Mouse (Mus musculus): ENCODE measurements around the gene Scyl2.

DNA sequence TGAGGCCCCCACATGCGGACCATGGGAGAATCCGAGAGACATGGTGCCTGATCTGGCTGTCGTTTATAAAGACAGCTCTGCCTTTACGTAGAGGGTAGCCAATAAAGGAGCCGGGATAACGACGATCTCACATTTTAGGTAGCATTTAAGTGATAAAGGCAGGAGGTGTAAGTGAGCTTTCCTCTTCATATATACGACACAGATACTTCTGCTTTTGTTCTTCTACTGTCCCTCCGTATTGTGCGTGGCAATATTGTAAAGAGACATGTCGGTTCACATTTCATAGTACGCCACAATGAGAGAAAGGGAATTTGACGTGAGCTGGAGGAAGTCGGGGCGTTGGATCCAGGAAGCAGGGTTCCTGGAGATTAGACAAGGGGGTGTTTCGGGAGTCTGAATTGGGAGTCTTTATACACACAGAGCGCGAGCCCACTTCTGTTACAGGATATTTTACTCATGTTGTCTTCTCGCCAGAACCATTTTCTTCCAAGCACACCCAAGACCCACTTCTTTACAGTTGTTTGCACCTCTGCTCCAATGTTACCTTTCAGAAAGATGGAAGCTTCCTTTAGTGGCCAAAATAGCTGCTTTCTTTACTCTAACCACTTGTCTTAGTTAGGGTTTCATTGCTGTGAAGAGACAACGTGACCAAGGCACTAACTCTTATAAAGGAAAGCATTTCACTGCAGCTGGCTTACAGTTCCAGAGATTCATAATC lies 9.3 kb upstream of the Scyl2 start:
- TF ChIP-seq POLR2A (IDR thresholded peaks at IDR 0.05; ENCODE audit: low read depth, low read length), result no peak
- no peak for TF ChIP-seq CTCF (IDR thresholded peaks at IDR 0.05; ENCODE audit: extremely low read depth, insufficient read depth, insufficient read length, insufficient replicate concordance)
